Mouse (Mus musculus): Measurements from ENCODE around the gene Smpd4. TPM values are rescaled to one million over a fixed set of nuclear protein-coding genes. Genes with fewer than 3 reads are reported as not detected.

Gene Smpd4
- 6.6 and 10.5 TPM in 2 replicates for polyA plus RNA-seq (2021; fragmentation: Nextera tagmentation)
- long read RNA-seq, experiment 1, full-length matches to known transcripts, result 12 of 17 reads
- long read RNA-seq, experiment 1, partial matches to known transcripts, result 2 of 17 reads
- long read RNA-seq, experiment 1, other reads (novel, unspliced or antisense), result 3 of 17 reads
- long read RNA-seq, experiment 2, full-length matches to known transcripts, result 35 of 53 reads
- long read RNA-seq, experiment 2, partial matches to known transcripts, result 10 of 53 reads
- long read RNA-seq, experiment 2, other reads (novel, unspliced or antisense), result 8 of 53 reads

DNA sequence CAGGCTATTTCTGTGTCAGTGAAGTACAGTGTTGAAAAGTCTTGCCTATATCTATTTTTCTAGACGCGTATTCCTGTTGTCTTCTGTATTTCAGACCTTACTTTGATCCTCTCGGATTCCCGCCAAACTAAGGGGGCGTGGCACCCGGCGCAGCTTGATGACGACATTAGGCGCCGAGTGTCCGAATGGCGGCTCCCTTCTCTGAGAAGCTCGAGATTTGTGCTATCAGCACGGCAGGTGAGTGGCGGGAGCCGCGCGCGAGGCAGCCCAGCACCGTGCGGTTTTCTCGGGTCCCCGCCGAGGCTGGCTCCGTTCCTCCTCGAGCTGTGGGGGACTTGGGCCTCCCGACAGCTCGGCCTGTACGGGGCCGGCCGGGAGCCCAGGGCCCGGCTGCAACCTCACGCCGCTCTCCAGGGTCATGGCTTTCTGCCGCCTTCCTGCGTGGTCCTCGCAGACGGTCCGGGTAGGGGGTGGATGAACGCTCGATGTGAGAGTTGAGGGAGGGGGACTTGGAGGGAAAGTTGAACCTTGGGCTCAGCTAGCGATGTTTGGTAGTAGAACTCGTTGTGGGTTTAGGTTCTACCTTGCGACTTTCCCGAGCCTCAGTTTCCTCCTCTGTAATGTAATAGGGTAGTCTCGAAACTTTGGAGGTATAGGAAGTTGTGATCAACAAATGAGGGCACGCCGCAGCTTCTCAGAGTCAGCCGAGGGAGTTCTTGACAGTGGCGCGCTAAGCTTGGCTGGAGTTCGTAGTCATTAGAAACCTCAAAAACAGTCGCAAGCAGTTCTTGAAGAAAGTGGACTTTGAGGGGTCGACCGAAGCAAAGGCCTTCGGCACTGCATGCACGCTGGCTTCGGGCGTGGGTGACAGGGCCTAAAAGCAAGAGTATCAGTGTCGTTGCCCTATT is at the start of gene Smpd4:
TSS of gene Smpd4 (plus strand) at position 157 of the 908 bp plus-strand sequence.

DNA sequence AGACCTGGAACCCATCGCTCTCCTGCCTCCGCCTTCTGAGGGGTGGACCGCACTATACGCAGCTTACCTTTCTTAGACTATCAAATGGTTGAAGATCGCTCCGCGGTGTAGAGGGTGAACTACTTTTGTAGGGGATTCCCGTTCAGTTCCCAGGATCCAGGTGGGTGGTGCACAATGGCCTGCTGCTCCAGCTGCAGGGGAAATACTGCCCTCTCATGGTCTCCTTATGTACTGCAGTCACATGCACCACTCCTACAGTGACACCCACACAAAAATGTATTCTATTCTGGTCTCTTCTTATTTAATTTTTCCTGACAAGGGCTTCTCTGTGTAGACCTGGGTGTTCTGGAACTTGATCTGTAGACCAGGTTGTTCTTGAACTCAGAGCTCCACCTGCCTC is 36.1 kb upstream of the Smpd4 start, which contains the start of gene Slc7a4:
TSS of gene Slc7a4 (minus strand) at position 151 of the 400 bp plus-strand sequence.

DNA sequence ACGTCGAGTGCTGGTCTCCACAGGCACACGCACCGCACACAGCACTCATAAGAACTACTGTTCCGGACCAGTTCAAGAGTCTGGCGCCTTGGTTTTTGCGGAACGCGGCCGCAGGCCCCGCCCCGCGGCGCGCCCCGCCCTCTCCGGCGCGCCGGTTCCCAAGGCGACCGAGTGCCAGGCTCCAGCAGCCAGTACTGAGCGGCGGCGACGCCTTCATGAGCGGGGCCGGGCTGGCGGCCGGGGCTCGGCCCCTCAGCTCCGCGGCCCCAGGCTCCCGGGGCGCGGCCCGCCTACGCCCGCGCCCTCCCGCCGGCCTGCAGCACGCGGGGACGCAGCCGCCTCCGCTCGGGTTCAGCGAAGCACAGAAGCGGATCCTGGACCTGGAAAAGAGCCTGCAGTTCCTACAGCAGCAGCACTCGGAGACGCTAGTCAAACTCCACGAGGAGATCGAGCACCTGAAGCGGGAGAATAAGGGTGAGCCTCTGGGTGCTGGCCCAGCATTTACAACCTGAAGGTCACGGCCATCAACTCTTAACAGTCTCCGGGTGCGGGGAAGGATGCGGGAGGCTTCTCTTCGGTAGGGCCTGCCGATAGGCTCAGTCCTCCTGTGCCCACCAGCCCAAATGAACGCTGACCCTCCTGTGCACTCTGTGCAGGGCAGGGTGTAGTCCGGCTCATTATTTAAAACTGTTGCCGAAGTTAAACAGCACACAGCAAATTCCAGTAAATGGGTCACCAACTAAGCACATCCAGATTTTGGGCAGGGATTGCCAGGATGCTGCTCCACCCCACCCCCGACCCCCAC is 27.4 kb downstream of the Smpd4 start, which contains the start of gene Ccdc74a:
TSS of gene Ccdc74a (plus strand) at position 161 of the 805 bp plus-strand sequence.

Other genes with a start within 250 kb of the Smpd4 start
- 6.8 and 6.9 TPM in 2 replicates for gene Snap29, start 213.4 kb upstream of the Smpd4 start, polyA plus RNA-seq (2021; fragmentation: Nextera tagmentation)
- 62.7 and 66.9 TPM in 2 replicates for gene Pi4ka, start 213.0 kb upstream of the Smpd4 start, polyA plus RNA-seq (2021; fragmentation: Nextera tagmentation)
- gene Crkl, start 167.4 kb upstream of the Smpd4 start, polyA plus RNA-seq (2021; fragmentation: Nextera tagmentation), result 25.4 and 26.0 TPM in 2 replicates
- 18.6 and 19.3 TPM in 2 replicates for gene Aifm3, start 129.7 kb upstream of the Smpd4 start, polyA plus RNA-seq (2021; fragmentation: Nextera tagmentation)
- gene Lztr1, start 110.7 kb upstream of the Smpd4 start, polyA plus RNA-seq (2021; fragmentation: Nextera tagmentation), result 119 and 121 TPM in 2 replicates
- gene Thap7, start 88.2 kb upstream of the Smpd4 start, polyA plus RNA-seq (2021; fragmentation: Nextera tagmentation), result 57.8 and 60.8 TPM in 2 replicates
- gene Lrrc74b, start 58.1 kb upstream of the Smpd4 start, polyA plus RNA-seq (2021; fragmentation: Nextera tagmentation), result 1.7 and 2.3 TPM in 2 replicates
- 1.3 TPM in 2 replicates for gene P2rx6, start 57.5 kb upstream of the Smpd4 start, polyA plus RNA-seq (2021; fragmentation: Nextera tagmentation)
- gene Slc7a4, start 36.1 kb upstream of the Smpd4 start, polyA plus RNA-seq (2021; fragmentation: Nextera tagmentation), result 102 and 105 TPM in 2 replicates
- gene Ccdc74a, start 27.1 kb downstream of the Smpd4 start, polyA plus RNA-seq (2021; fragmentation: Nextera tagmentation), result 13.7 and 15.2 TPM in 2 replicates
- 46.8 and 48.5 TPM in 2 replicates for gene Med15, start 113.5 kb downstream of the Smpd4 start, polyA plus RNA-seq (2021; fragmentation: Nextera tagmentation)
- gene Klhl22, start 140.3 kb downstream of the Smpd4 start, polyA plus RNA-seq (2021; fragmentation: Nextera tagmentation), result 77.4 and 82.5 TPM in 2 replicates
- gene Scarf2, start 177.9 kb downstream of the Smpd4 start, polyA plus RNA-seq (2021; fragmentation: Nextera tagmentation), result 0.55 and 1.2 TPM in 2 replicates
- gene B830017H08Rik, start 213.8 kb downstream of the Smpd4 start, polyA plus RNA-seq (2021; fragmentation: Nextera tagmentation), result 0.93 and 1.1 TPM in 2 replicates
- 1.9 and 3.3 TPM in 2 replicates for gene Car15, start 219.0 kb downstream of the Smpd4 start, polyA plus RNA-seq (2021; fragmentation: Nextera tagmentation)